Mouse (Mus musculus) gastrocnemius, adult 8-10 months (tissue): ENCODE measurements around the gene Atp5mpl. TPM values are rescaled to one million over a fixed set of nuclear protein-coding genes. Genes with fewer than 3 reads are reported as not detected.

Experiments
- DNase-seq, 2 experiments: peaks; one replicate each; pipeline ENCODE4 v3.0.0; 2022; ENCODE audit warnings: low spot score in 2 of 2
- total RNA-seq, 4 experiments: library from RNA; stranded (reverse); gene quantifications; 2 replicates each; pipeline ENCODE4 v1.2.4; 2022

Atp5mpl gene
- total RNA-seq, 4 experiments from 2014 or later, result 712 to 770 (median 740) TPM

DNA sequence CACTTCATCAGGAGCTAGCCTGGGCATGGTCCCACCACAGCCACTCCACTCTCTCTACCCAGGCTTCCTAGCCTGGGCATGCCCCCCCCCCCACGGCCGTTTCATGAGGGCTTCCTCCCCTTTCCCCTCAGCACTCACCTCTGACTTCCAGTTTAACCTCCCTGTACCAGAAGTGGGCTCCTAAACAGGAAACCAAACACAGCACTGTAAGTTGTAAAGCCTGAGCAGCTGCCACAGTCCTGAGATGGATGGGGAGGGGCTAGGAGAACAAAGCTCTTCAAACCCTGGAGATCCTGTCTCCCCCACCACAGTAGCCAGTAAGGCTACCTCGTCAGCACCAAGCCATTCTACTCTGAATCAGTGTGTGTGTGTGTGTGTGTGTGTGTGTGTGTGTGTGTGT, 52.7 kb downstream of the Atp5mpl start:
- DNase-seq, result no peak

DNA sequence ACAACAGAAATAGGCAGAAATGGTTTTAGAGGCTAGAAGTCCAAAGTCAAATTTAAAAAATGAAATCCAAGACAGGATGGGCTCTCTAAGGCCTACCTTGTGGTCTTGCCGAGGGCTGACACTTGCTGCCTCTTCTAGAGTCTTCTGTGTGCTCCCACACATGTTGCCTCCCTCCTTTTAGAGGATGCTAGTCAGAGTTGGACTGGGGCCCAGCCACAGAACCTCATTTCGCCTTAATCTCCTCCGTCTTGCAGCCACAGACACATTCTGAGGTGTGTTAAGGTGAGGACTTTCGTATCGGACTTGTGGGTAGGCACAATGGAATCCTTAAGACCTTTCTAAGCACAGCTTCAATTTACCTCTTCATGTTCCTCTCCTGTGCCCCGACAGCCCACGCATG, 54.0 kb downstream of the Atp5mpl start:
- no peak for DNase-seq

GRCm38 (mm10) chr12:111911796-111912195, 55.0 kb downstream of the Atp5mpl start:
- no peak for DNase-seq

Other genes starting within 250 kb of the Atp5mpl start
- 10 to 100 TPM; 47.9 to 62.7 (median 50.9) TPM for gene Klc1, start 208.1 kb downstream of the Atp5mpl start, total RNA-seq
- gene Xrcc3, start 153.1 kb downstream of the Atp5mpl start, total RNA-seq, result under 1 TPM in 1 of 4 experiments, not detected in 3; 0.46 TPM
- 10 to 100 TPM; 11.2 to 18.5 (median 15.2) TPM for gene Zfyve21, start 152.8 kb downstream of the Atp5mpl start, total RNA-seq
- 1 to 10 TPM; 4.1 to 8.0 (median 6.0) TPM for gene Ppp1r13b, start 58.9 kb downstream of the Atp5mpl start, total RNA-seq
- gene Tdrd9, start 4.6 kb upstream of the Atp5mpl start, total RNA-seq, result under 1 TPM in 3 of 4 experiments, not detected in 1; 0.07 to 0.29 (median 0.16) TPM
- gene Rd3l, start 14.3 kb upstream of the Atp5mpl start, total RNA-seq, result not detected
- gene Aspg, start 139.7 kb upstream of the Atp5mpl start, total RNA-seq, result not detected
- 1 to 10 TPM; 3.4 to 4.5 (median 3.5) TPM for gene Kif26a, start 179.2 kb upstream of the Atp5mpl start, total RNA-seq